Mouse (Mus musculus) ES-CJ7 (cell line): ENCODE measurements at regions not wholly inside any gene's neighbourhood (a gene's known extent, or its start where the extent isn't known, plus 50 kb on each side); places are given as distances from the start of the nearest gene placed in this dataset.

Source experiments
- DNase-seq: peaks from one replicate; pipeline ENCODE4 v3.0.0; 2011; ENCODE audit warnings: low read depth, low spot score

GRCm38 (mm10) chr1:109327456-109327855 lies 654.8 kb upstream of the Cdh7 start:
- peak; percentile 81 for DNase-seq

GRCm38 (mm10) chr1:109328086-109328485 lies 654.1 kb upstream of the Cdh7 start:
- peak; percentile 78 for DNase-seq

DNA sequence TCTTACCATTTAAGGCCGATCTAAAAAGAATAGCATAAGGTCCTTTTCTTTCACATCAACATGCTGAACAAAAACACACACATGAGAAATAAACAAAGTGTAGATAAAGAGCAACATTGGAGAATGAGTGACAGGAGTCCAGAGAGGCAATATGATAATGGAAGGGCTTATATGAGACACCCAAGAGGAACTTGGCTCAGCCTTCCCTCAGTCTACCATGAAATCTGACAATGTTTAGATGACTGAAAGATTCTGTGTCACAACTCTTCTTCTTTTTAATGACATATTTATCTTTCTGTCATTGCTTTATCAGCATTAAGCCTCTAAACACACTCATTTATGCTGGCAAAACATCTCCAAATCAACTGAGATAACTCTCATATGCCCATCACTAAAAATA lies 642.0 kb upstream of the Cdh7 start:
- no peak for DNase-seq

GRCm38 (mm10) chr1:109369290-109369689 lies 612.9 kb upstream of the Cdh7 start:
- no peak for DNase-seq
